Comparison of ENCODE assay signal across 8 mouse cellular contexts in genomic region chr7:145110657-145111251, GRCm38 (mm10).
DNase-seq lines count a peak whose midpoint lies in the region; ATAC-seq and TF ChIP-seq lines count a peak whose summit lies in the region.

No protein-coding gene starts in this region.

- H3K27ac ChIP-seq in thymus, adult 2 months (ENCODE audit: control insufficient read depth, insufficient read depth, low read length), result peak overlapping the region; percentile 78
- H3K27ac ChIP-seq in heart, embryonic 14.5 days (replicated peaks in 1 of 2; ENCODE audit: control insufficient read depth in 1 of 2, insufficient read depth in 1 of 2, low read depth in 2 of 2, low read length in 2 of 2), result peak overlapping the region; percentile 84 to 91
- peak overlapping the region; percentile 96 for H3K27ac ChIP-seq in kidney, embryonic 15.5 days
- peak overlapping the region; percentile 89 for H3K27ac ChIP-seq in stomach, embryonic 15.5 days

- DNase-seq in thymus, adult 2 months, result peak; percentile 26
- no peak for DNase-seq in thymus, postnatal 0 days (ENCODE audit: low spot score)
- DNase-seq in embryo, embryonic 10.5 days (ENCODE audit: low spot score), result peak; percentile 59
- peak; percentile 55 for DNase-seq in lung, postnatal 14 days
- no peak for DNase-seq in left cerebral cortex, adult 18-20 months (ENCODE audit: low spot score in 2 of 2)

- ATAC-seq in heart, embryonic 14.5 days (ENCODE audit: insufficient number of reproducible peaks, insufficient read depth, low FRiP score, low read depth), result 0 out of 2 replicates have a peak, but pooled peaks have one; percentile 18
- peak; percentile 67 for ATAC-seq in kidney, embryonic 15.5 days (replicated peaks; ENCODE audit: low FRiP score)
- ATAC-seq in stomach, embryonic 15.5 days (ENCODE audit: insufficient read depth, low FRiP score, low read depth), result peak; percentile 16; the same call in 1 of the 2 replicates

- H3K27me3 ChIP-seq in thymus, adult 2 months (ENCODE audit: control insufficient read depth, insufficient read depth, low read length), result no peaks in the 10 kb centered on the region
- no peaks in the 10 kb centered on the region for H3K27me3 ChIP-seq in heart, embryonic 14.5 days (ENCODE audit: control insufficient read depth, insufficient read depth, low read length)
- no peaks in the 10 kb centered on the region for H3K27me3 ChIP-seq in kidney, embryonic 15.5 days
- H3K27me3 ChIP-seq in stomach, embryonic 15.5 days (replicated peaks), result no peaks in the 10 kb centered on the region

- no peaks in the 10 kb centered on the region for H3K9me3 ChIP-seq in heart, embryonic 14.5 days (ENCODE audit: control insufficient read depth, low read length)
- no peaks in the 10 kb centered on the region for H3K9me3 ChIP-seq in kidney, embryonic 15.5 days (replicated peaks)
- H3K9me3 ChIP-seq in stomach, embryonic 15.5 days, result no peaks in the 10 kb centered on the region

- peak overlapping the region; percentile 57 for H3K4me2 ChIP-seq in heart, embryonic 14.5 days (ENCODE audit: low read length)
- H3K4me2 ChIP-seq in kidney, embryonic 15.5 days, result peak overlapping the region; percentile 51
- H3K4me2 ChIP-seq in stomach, embryonic 15.5 days, result peak overlapping the region; percentile 48

- peak overlapping the region; percentile 50 for H3K4me3 ChIP-seq in thymus, adult 2 months (ENCODE audit: control insufficient read depth, insufficient read depth, low read length)
- no peak overlapping the region for H3K4me3 ChIP-seq in heart, embryonic 14.5 days (ENCODE audit: control insufficient read depth in 1 of 2, insufficient read depth in 1 of 2, low read depth in 1 of 2, low read length in 2 of 2)
- H3K4me3 ChIP-seq in kidney, embryonic 15.5 days (replicated peaks), result peak overlapping the region; percentile 23; the same call in 1 of the 2 replicates
- no peak overlapping the region; the same call in 1 of the 2 replicates for H3K4me3 ChIP-seq in stomach, embryonic 15.5 days (replicated peaks)

- TF ChIP-seq CTCF in thymus, adult 2 months (IDR thresholded peaks at IDR 0.05; ENCODE audit: borderline replicate concordance, control insufficient read depth, extremely low read depth, insufficient read depth, low read length, poor library complexity), result no peak

- H3K4me1 ChIP-seq in thymus, adult 2 months (replicated peaks; ENCODE audit: control insufficient read depth, insufficient read depth, low read length), result peaks cover 36% of the 10 kb centered on the region
- H3K4me1 ChIP-seq in heart, embryonic 14.5 days (ENCODE audit: control insufficient read depth in 2 of 2, insufficient read depth in 2 of 2, low read length in 2 of 2), result peaks cover 32 to 40% of the 10 kb centered on the region in 2 experiments
- peaks cover 61% of the 10 kb centered on the region for H3K4me1 ChIP-seq in kidney, embryonic 15.5 days
- peaks cover 21% of the 10 kb centered on the region for H3K4me1 ChIP-seq in stomach, embryonic 15.5 days

- H3K9ac ChIP-seq in heart, embryonic 14.5 days (ENCODE audit: low read length), result peak overlapping the region; percentile 52
- H3K9ac ChIP-seq in kidney, embryonic 15.5 days, result no peak overlapping the region; the same call in 1 of the 2 replicates
- H3K9ac ChIP-seq in stomach, embryonic 15.5 days, result no peak overlapping the region

- 13% methylated on average over 10 of the region's 10 CpGs for WGBS in thymus, adult 2 months
- 46% methylated on average over 10 of the region's 10 CpGs for WGBS in heart, embryonic 14.5 days
- 8% methylated on average over 10 of the region's 10 CpGs for WGBS in kidney, embryonic 15.5 days
- 23% methylated on average over 10 of the region's 10 CpGs for WGBS in stomach, embryonic 15.5 days

- TF ChIP-seq POLR2A in thymus, adult 2 months (IDR thresholded peaks at IDR 0.05; ENCODE audit: control insufficient read depth, extremely low read depth, insufficient read depth, low read length, poor library complexity), result no peak

- no peaks in the 10 kb centered on the region for H3K36me3 ChIP-seq in thymus, adult 2 months (ENCODE audit: control insufficient read depth, insufficient read depth, low read length)
- no peaks in the 10 kb centered on the region for H3K36me3 ChIP-seq in heart, embryonic 14.5 days (ENCODE audit: control insufficient read depth, insufficient read depth, low read length)
- no peaks in the 10 kb centered on the region for H3K36me3 ChIP-seq in kidney, embryonic 15.5 days
- H3K36me3 ChIP-seq in stomach, embryonic 15.5 days, result no peaks in the 10 kb centered on the region

Comparison
In these comparisons a context has a peak if more than half of its experiments do, and no peak if none do; other contexts are left out.
1. DNase-seq: peak in thymus, adult 2 months (single experiment), embryo, embryonic 10.5 days (single experiment) and lung, postnatal 14 days (single experiment); none in thymus, postnatal 0 days (single experiment) and left cerebral cortex, adult 18-20 months (0 of 2).
2. H3K4me3 ChIP-seq: peak in thymus, adult 2 months (single experiment) and kidney, embryonic 15.5 days (single experiment); none in heart, embryonic 14.5 days (0 of 2) and stomach, embryonic 15.5 days (single experiment).
3. ATAC-seq: peak in every context shown above with its lines; median percentile 67 in kidney, embryonic 15.5 days; 18 in heart, embryonic 14.5 days; 16 in stomach, embryonic 15.5 days.
4. Peak in every context shown above with its lines, with median percentiles within 50 percentile points of each other: H3K27ac ChIP-seq and H3K4me2 ChIP-seq.